ENCODE assay signal across 8 mouse cellular contexts in the genomic region with DNA sequence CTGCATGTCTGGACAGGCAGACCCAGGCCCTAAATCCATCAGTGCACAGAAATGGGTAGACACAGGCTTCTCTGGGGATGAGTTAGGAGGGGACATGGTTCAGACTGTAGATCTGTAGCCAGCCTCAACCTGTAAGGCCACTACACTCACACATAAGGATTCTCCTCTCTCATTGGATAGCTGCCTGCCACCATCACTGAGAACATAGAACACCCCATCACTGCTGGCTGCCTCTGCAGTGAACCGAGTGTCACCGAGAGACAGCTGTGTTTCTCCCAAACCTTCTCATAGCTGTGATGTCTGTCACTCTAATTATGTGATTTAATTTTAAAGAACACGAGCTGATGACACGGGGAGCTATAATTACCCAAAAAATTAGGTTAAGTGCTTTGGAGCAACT. TPM values are rescaled to one million over a fixed set of nuclear protein-coding genes. Genes with fewer than 3 reads are reported as not detected.
A peak's percentile ranks its signal among the peaks of the same experiment; 100 is the strongest.
DNase-seq lines count a peak whose midpoint lies in the region; ATAC-seq and TF ChIP-seq lines count a peak whose summit lies in the region.

No protein-coding gene starts in this region.

- TF ChIP-seq POLR2A in lung, adult 2 months (IDR thresholded peaks at IDR 0.05; ENCODE audit: borderline replicate concordance, extremely low read depth, low read depth, low read length): no peak

- H3K4me1 ChIP-seq in hindbrain, embryonic 15.5 days (replicated peaks): peaks cover 23% of the 10 kb centered on the region
- peaks cover 6% of the 10 kb centered on the region for H3K4me1 ChIP-seq in hindbrain, embryonic 14.5 days (replicated peaks; ENCODE audit: control insufficient read depth, insufficient read depth, low read length)
- H3K4me1 ChIP-seq in lung, embryonic 15.5 days: peaks cover 40% of the 10 kb centered on the region
- H3K4me1 ChIP-seq in lung, adult 2 months (ENCODE audit: control insufficient read depth, insufficient read depth, low read length): peaks cover 4% of the 10 kb centered on the region; the same call in 1 of the 2 replicates
- peaks cover 57% of the 10 kb centered on the region for H3K4me1 ChIP-seq in embryonic facial prominence, embryonic 15.5 days

- no peak overlapping the region for H3K4me3 ChIP-seq in hindbrain, embryonic 15.5 days
- H3K4me3 ChIP-seq in hindbrain, embryonic 14.5 days (replicated peaks; ENCODE audit: low read length): no peak overlapping the region
- H3K4me3 ChIP-seq in lung, embryonic 15.5 days: no peak overlapping the region
- no peak overlapping the region for H3K4me3 ChIP-seq in lung, adult 2 months (replicated peaks; ENCODE audit: extremely low read depth, low read depth, low read length)
- H3K4me3 ChIP-seq in embryonic facial prominence, embryonic 15.5 days (replicated peaks): no peak overlapping the region

- no peak for TF ChIP-seq CTCF in lung, adult 2 months (IDR thresholded peaks at IDR 0.05; ENCODE audit: insufficient read depth, low read length)

- peak; percentile 10; the same call in 1 of the 2 replicates for ATAC-seq in hindbrain, embryonic 15.5 days (ENCODE audit: low FRiP score, low read depth)
- ATAC-seq in hindbrain, embryonic 14.5 days (ENCODE audit: low FRiP score): no peak
- no peak for ATAC-seq in lung, embryonic 15.5 days (ENCODE audit: borderline replicate concordance, extremely low read depth, low FRiP score, low TSS enrichment)
- ATAC-seq in embryonic facial prominence, embryonic 15.5 days (ENCODE audit: insufficient number of reproducible peaks, low FRiP score, low TSS enrichment, low read depth): no peak

- H3K9ac ChIP-seq in hindbrain, embryonic 15.5 days: no peak overlapping the region
- no peak overlapping the region for H3K9ac ChIP-seq in hindbrain, embryonic 14.5 days
- H3K9ac ChIP-seq in lung, embryonic 15.5 days: no peak overlapping the region
- H3K9ac ChIP-seq in embryonic facial prominence, embryonic 15.5 days: no peak overlapping the region

- no peak overlapping the region for H3K27ac ChIP-seq in hindbrain, embryonic 15.5 days (replicated peaks)
- H3K27ac ChIP-seq in hindbrain, embryonic 14.5 days: no peak overlapping the region
- H3K27ac ChIP-seq in lung, embryonic 15.5 days: no peak overlapping the region
- H3K27ac ChIP-seq in embryonic facial prominence, embryonic 15.5 days (replicated peaks): peak overlapping the region; percentile 23

- H3K9me3 ChIP-seq in hindbrain, embryonic 15.5 days: no peaks in the 10 kb centered on the region
- H3K9me3 ChIP-seq in hindbrain, embryonic 14.5 days (ENCODE audit: control insufficient read depth, low read length): no peaks in the 10 kb centered on the region
- H3K9me3 ChIP-seq in lung, embryonic 15.5 days: no peaks in the 10 kb centered on the region
- H3K9me3 ChIP-seq in embryonic facial prominence, embryonic 15.5 days (replicated peaks): no peaks in the 10 kb centered on the region

- H3K27me3 ChIP-seq in hindbrain, embryonic 15.5 days: no peaks in the 10 kb centered on the region
- peaks cover 8% of the 10 kb centered on the region; the same call in 1 of the 2 replicates for H3K27me3 ChIP-seq in hindbrain, embryonic 14.5 days (ENCODE audit: control insufficient read depth, insufficient read depth, low read length)
- H3K27me3 ChIP-seq in lung, embryonic 15.5 days: peaks cover 6% of the 10 kb centered on the region; the same call in 1 of the 2 replicates
- peaks cover 5% of the 10 kb centered on the region; the same call in 1 of the 2 replicates for H3K27me3 ChIP-seq in embryonic facial prominence, embryonic 15.5 days

- no peaks in the 10 kb centered on the region for H3K36me3 ChIP-seq in hindbrain, embryonic 15.5 days
- H3K36me3 ChIP-seq in hindbrain, embryonic 14.5 days (replicated peaks; ENCODE audit: control insufficient read depth, insufficient read depth): no peaks in the 10 kb centered on the region
- no peaks in the 10 kb centered on the region for H3K36me3 ChIP-seq in lung, embryonic 15.5 days
- H3K36me3 ChIP-seq in embryonic facial prominence, embryonic 15.5 days: no peaks in the 10 kb centered on the region

- WGBS in hindbrain, embryonic 15.5 days: 83% methylated on average over 4 of the region's 4 CpGs
- WGBS in hindbrain, embryonic 14.5 days: 80% methylated on average over 4 of the region's 4 CpGs
- 63% methylated on average over 4 of the region's 4 CpGs for WGBS in lung, embryonic 15.5 days
- WGBS in lung, adult 2 months: 55% methylated on average over 4 of the region's 4 CpGs
- WGBS in embryonic facial prominence, embryonic 15.5 days: 39% methylated on average over 4 of the region's 4 CpGs

- DNase-seq in hindbrain, embryonic 14.5 days (ENCODE audit: low spot score): no peak
- DNase-seq in lung, adult 2 months: no peak
- peak; percentile 61 for DNase-seq in brain, adult 2 months (ENCODE audit: low read depth, low spot score)
- no peak for DNase-seq in retina, postnatal 1 day
- DNase-seq in gastrocnemius, postnatal 4 days (ENCODE audit: low spot score in 2 of 2): no peak

- H3K4me2 ChIP-seq in hindbrain, embryonic 15.5 days: no peak overlapping the region
- no peak overlapping the region for H3K4me2 ChIP-seq in hindbrain, embryonic 14.5 days (replicated peaks)
- 0 out of 2 replicates have a peak overlapping the region, but pooled peaks have one; percentile 7 for H3K4me2 ChIP-seq in lung, embryonic 15.5 days
- peak overlapping the region; percentile 27 for H3K4me2 ChIP-seq in embryonic facial prominence, embryonic 15.5 days (replicated peaks)

RNA-seq across cellular contexts. Expression of gene Gipc2, which starts 54.5 kb away (rescaled TPM):
- 13.5 and 13.7 TPM in 2 replicates for polyA plus RNA-seq in hindbrain, embryonic 15.5 days (2015; fragmentation: Nextera tagmentation; extraction: Ambion mirVana)
- 9.2 and 11.7 TPM in 2 replicates for polyA plus RNA-seq in hindbrain, embryonic 14.5 days (2014; fragmentation: Nextera tagmentation; extraction: Ambion mirVana)
- polyA plus RNA-seq in lung, embryonic 15.5 days (2015; fragmentation: Nextera tagmentation; extraction: Ambion mirVana): 10.0 and 11.2 TPM in 2 replicates
- polyA plus RNA-seq in lung, adult 2 months (2012; rRNA removed): 20.1 and 36.6 TPM in 2 replicates
- polyA plus RNA-seq in embryonic facial prominence, embryonic 15.5 days (2015; fragmentation: Nextera tagmentation; extraction: Ambion mirVana): 4.5 and 8.6 TPM in 2 replicates
- total RNA-seq in gastrocnemius, postnatal 4 days (2021): 1 to 10 TPM in 1 of 2 experiments, under 1 TPM in 1; 0.86 to 1.4 TPM

Comparison
In these comparisons a context has a peak if more than half of its experiments do, and no peak if none do; other contexts are left out.
1. H3K4me2 ChIP-seq: peak in lung, embryonic 15.5 days (single experiment) and embryonic facial prominence, embryonic 15.5 days (single experiment); none in hindbrain, embryonic 15.5 days (single experiment) and hindbrain, embryonic 14.5 days (single experiment).